Mouse (Mus musculus): ENCODE data around the gene Dcaf1. TPM values are rescaled to one million over a fixed set of nuclear protein-coding genes. Genes with fewer than 3 reads are reported as not detected.

Gene Dcaf1
- polyA plus RNA-seq, 1 experiment from 2014 or later: 27.7 TPM

- peak overlapping the region; percentile 97; the same call in 1 of the 2 replicates for H3K27ac ChIP-seq
- H3K36me3 ChIP-seq: peaks cover 28% of the 10 kb centered on the region
- no peaks in the 10 kb centered on the region for H3K27me3 ChIP-seq (ENCODE audit: insufficient read depth, poor library complexity, severe bottlenecking)
- H3K9me3 ChIP-seq: no peaks in the 10 kb centered on the region
- H3K4me3 ChIP-seq: peak overlapping the region; percentile 97
- DNase-seq (ENCODE audit: low spot score): no peak
- H3K4me1 ChIP-seq (replicated peaks): peaks cover 40% of the 10 kb centered on the region
- WGBS: 45% methylated on average over 3 of the region's 3 CpGs
These were observed 71.7 kb downstream of the Dcaf1 start for GRCm38 (mm10) chr9:106893327-106893726.

DNA sequence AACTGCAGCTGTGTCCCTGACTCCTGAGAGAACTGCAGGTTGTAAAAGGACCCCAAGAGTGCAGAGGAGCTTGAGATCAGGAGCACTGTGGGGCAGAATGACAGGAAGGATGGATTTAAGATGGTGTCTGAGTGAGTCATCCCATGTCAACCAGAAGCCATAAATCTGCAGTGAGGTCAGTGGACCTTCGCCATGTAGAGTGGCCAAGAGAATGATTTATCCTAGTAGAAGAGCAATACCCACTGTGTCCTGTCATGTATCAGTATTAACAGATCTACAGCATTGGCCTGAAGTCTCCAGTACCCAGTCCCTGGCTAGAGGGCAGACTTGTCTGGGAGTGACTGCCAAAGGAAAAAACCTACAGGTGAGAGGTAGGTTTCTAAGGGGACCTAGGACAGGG is 77.2 kb downstream of the Dcaf1 start:
- Histone ChIP-seq H3K9me3 (no peaks in the 10 kb centered on the region), H3K36me3 (peaks cover 2% of the 10 kb centered on the region; the same call in 1 of the 2 replicates), H3K27me3 (ENCODE audit: insufficient read depth, poor library complexity, severe bottlenecking) (no peaks in the 10 kb centered on the region), H3K4me3 (no peak overlapping the region), H3K4me1 (replicated peaks) (no peaks in the 10 kb centered on the region), H3K27ac (no peak overlapping the region)
- WGBS: 87% methylated on average over 1 of the region's 1 CpGs
- no peak for DNase-seq (ENCODE audit: low spot score)

DNA sequence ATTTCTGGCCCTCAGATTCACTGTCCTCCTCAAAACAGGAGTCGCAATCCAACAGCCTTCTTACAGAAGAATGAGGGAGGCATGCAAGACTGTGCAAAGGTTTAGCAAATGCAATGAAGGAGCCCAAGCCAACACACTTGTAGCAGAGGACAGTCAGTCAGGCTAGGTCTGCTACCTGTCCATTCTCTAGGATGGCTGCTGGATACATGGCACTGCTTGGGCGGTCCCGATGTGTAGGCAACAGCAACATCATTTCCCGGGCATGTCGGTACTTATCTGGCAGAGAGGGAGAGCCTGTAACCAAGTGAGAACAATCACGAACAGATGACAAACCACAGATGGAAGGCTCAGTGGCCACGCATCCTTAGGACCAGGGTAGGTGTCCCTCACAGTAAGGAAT is 79.9 kb downstream of the Dcaf1 start:
- no peaks in the 10 kb centered on the region for H3K9me3 ChIP-seq
- no peak for DNase-seq (ENCODE audit: low spot score)
- no peaks in the 10 kb centered on the region for H3K27me3 ChIP-seq (ENCODE audit: insufficient read depth, poor library complexity, severe bottlenecking)
- no peak overlapping the region for H3K27ac ChIP-seq
- no peak overlapping the region for H3K4me3 ChIP-seq
- H3K4me1 ChIP-seq (replicated peaks): no peaks in the 10 kb centered on the region
- WGBS: 92% methylated on average over 7 of the region's 7 CpGs
- peaks cover under 1% of the 10 kb centered on the region; the same call in 1 of the 2 replicates for H3K36me3 ChIP-seq

GRCm38 (mm10) chr9:106903099-106903790 is 81.6 kb downstream of the Dcaf1 start:
- no peaks in the 10 kb centered on the region for H3K4me1 ChIP-seq (replicated peaks)
- no peak for DNase-seq (ENCODE audit: low spot score)
- H3K27me3 ChIP-seq (ENCODE audit: insufficient read depth, poor library complexity, severe bottlenecking): no peaks in the 10 kb centered on the region
- H3K4me3 ChIP-seq: no peak overlapping the region
- no peaks in the 10 kb centered on the region; the same call in 1 of the 2 replicates for H3K36me3 ChIP-seq
- H3K27ac ChIP-seq: no peak overlapping the region
- H3K9me3 ChIP-seq: no peaks in the 10 kb centered on the region
- 86% methylated on average over 4 of the region's 4 CpGs for WGBS

- H3K36me3 ChIP-seq: no peaks in the 10 kb centered on the region; the same call in 1 of the 2 replicates
- no peaks in the 10 kb centered on the region for H3K27me3 ChIP-seq (ENCODE audit: insufficient read depth, poor library complexity, severe bottlenecking)
- WGBS: 23% methylated on average over 1 of the region's 1 CpGs
- no peaks in the 10 kb centered on the region for H3K4me1 ChIP-seq (replicated peaks)
- no peak overlapping the region for H3K4me3 ChIP-seq
- no peaks in the 10 kb centered on the region for H3K9me3 ChIP-seq
- H3K27ac ChIP-seq: no peak overlapping the region
- no peak for DNase-seq (ENCODE audit: low spot score)
These were observed 82.1 kb downstream of the Dcaf1 start for GRCm38 (mm10) chr9:106903791-106904134.

- WGBS: 91% methylated on average over 8 of the region's 8 CpGs
- Histone ChIP-seq H3K9me3 (no peaks in the 10 kb centered on the region), H3K27me3 (ENCODE audit: insufficient read depth, poor library complexity, severe bottlenecking) (no peaks in the 10 kb centered on the region), H3K36me3 (no peaks in the 10 kb centered on the region; the same call in 1 of the 2 replicates), H3K4me3 (no peak overlapping the region), H3K4me1 (replicated peaks) (no peaks in the 10 kb centered on the region), H3K27ac (no peak overlapping the region)
- DNase-seq (ENCODE audit: low spot score): no peak
These were observed 84.9 kb downstream of the Dcaf1 start for GRCm38 (mm10) chr9:106906597-106906996.

- WGBS: 81% methylated on average over 3 of the region's 3 CpGs
- no peak for DNase-seq (ENCODE audit: low spot score)
- H3K27ac ChIP-seq: no peak overlapping the region
- no peaks in the 10 kb centered on the region for H3K4me1 ChIP-seq (replicated peaks)
- no peaks in the 10 kb centered on the region for H3K27me3 ChIP-seq (ENCODE audit: insufficient read depth, poor library complexity, severe bottlenecking)
- no peak overlapping the region for H3K4me3 ChIP-seq
- H3K36me3 ChIP-seq: no peaks in the 10 kb centered on the region; the same call in 1 of the 2 replicates
- H3K9me3 ChIP-seq: no peaks in the 10 kb centered on the region
These were observed 86.5 kb downstream of the Dcaf1 start for GRCm38 (mm10) chr9:106908174-106908573.

- no peak for DNase-seq (ENCODE audit: low spot score)
These were observed 87.0 kb downstream of the Dcaf1 start for GRCm38 (mm10) chr9:106908715-106909114.

GRCm38 (mm10) chr9:106911624-106912023 is 90.0 kb downstream of the Dcaf1 start:
- Histone ChIP-seq H3K4me3 (no peak overlapping the region), H3K27me3 (ENCODE audit: insufficient read depth, poor library complexity, severe bottlenecking) (no peaks in the 10 kb centered on the region), H3K27ac (no peak overlapping the region), H3K36me3 (no peaks in the 10 kb centered on the region; the same call in 1 of the 2 replicates), H3K9me3 (no peaks in the 10 kb centered on the region), H3K4me1 (replicated peaks) (no peaks in the 10 kb centered on the region)
- 71% methylated on average over 1 of the region's 1 CpGs for WGBS
- DNase-seq (ENCODE audit: low spot score): no peak

More at GRCm38 (mm10) chr9:106908715-106909114, 87.0 kb downstream of the Dcaf1 start:
- no peaks in the 10 kb centered on the region for H3K9me3 ChIP-seq
- WGBS: 61% methylated on average over 5 of the region's 5 CpGs
- H3K4me1 ChIP-seq (replicated peaks): no peaks in the 10 kb centered on the region
- no peaks in the 10 kb centered on the region; the same call in 1 of the 2 replicates for H3K36me3 ChIP-seq
- H3K27me3 ChIP-seq (ENCODE audit: insufficient read depth, poor library complexity, severe bottlenecking): no peaks in the 10 kb centered on the region
- H3K27ac ChIP-seq: no peak overlapping the region
- H3K4me3 ChIP-seq: no peak overlapping the region

GRCm38 (mm10) chr9:106913759-106914158 is 92.1 kb downstream of the Dcaf1 start:
- WGBS: 26% methylated on average over 1 of the region's 1 CpGs
- Histone ChIP-seq H3K4me3 (no peak overlapping the region), H3K36me3 (no peaks in the 10 kb centered on the region), H3K4me1 (replicated peaks) (no peaks in the 10 kb centered on the region), H3K27ac (no peak overlapping the region), H3K27me3 (ENCODE audit: insufficient read depth, poor library complexity, severe bottlenecking) (no peaks in the 10 kb centered on the region), H3K9me3 (no peaks in the 10 kb centered on the region)
- DNase-seq (ENCODE audit: low spot score): no peak

GRCm38 (mm10) chr9:106914878-106915277 is 93.2 kb downstream of the Dcaf1 start:
- Histone ChIP-seq H3K4me3 (no peak overlapping the region), H3K9me3 (no peaks in the 10 kb centered on the region), H3K36me3 (no peaks in the 10 kb centered on the region), H3K27me3 (ENCODE audit: insufficient read depth, poor library complexity, severe bottlenecking) (no peaks in the 10 kb centered on the region), H3K27ac (no peak overlapping the region), H3K4me1 (replicated peaks) (no peaks in the 10 kb centered on the region)
- DNase-seq (ENCODE audit: low spot score): no peak
- WGBS: 90% methylated on average over 6 of the region's 6 CpGs
